Mouse (Mus musculus) heart, adult 10 weeks (tissue): ENCODE data around the gene Olfr493. TPM values are rescaled to one million over a fixed set of nuclear protein-coding genes. Genes with fewer than 3 reads are reported as not detected.

Experiments used
- polyA plus RNA-seq: library from polyadenylated mRNA; stranded (reverse); fragments of 350-450 nt; fragmentation: Illumina TruSeq; extraction: RNeasy Lipid Tissue Mini Kit (QIAGEN cat#74804); gene quantifications from one replicate; pipeline ENCODE4 v1.2.3, GENCODE M21; 2014; ENCODE audit warnings: low read depth, low replicate concordance

Olfr493 gene
- not detected for polyA plus RNA-seq

DNA sequence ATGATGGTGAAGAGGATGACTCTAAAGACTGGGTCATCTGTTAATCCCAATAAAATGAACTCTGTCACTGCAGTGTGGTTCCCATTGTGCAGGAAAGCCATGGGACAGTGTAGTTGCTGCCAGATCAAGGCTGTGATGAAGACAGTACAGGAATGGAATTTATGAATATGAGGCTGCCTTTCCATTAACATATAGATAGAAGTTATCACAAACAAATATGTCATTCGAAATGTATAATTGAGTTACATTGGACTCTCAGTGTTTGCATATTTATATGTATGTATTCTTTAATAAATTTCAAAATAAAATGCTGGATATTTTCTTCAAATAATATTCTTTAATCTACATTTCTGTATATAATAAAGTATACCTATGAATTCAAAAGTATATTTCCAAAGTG, at the start of gene Olfr493:
Gene Olfr493, minus strand, starts transcription at position 101 of the 400 bp plus-strand sequence.

DNA sequence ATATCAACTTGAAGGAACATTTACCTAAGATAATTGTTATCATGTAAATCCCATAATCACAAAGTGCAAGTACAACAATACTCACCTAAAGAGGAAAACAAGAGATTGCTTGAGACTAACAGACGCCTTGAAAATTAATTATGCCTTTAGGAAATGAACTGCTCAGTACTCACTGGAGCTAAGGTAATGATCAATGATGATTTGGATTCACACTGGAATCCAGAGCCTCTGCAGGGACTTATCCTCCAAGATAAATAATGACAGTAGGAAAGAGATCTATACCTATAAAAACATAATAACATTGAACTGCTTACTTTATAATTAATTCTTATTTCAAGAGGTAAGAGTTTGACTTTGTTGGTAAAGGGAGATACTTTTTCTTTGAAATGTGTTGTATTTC, 46.1 kb upstream of the Olfr493 start, which contains the start of gene Olfr495:
Gene Olfr495, plus strand, starts transcription at position 301 of the 400 bp plus-strand sequence.

DNA sequence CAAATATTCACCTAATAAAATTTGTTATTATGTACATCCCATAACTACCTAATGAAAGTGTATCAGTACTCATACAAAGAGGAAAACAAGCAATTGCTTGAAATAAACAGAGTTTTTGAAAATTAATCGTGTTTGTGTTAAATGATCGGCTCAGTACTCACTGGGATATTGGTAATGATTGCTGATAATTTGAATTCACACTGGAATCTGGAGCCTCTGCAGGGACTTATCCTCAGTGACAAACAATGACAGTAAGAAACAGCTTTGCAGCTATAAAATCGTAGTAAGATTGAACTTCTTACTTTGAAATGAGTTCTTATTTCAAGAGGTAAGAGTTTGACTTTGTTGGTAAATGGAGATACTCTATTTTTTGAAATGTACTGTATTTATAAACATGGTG, 18.3 kb upstream of the Olfr493 start, which contains the start of gene Olfr494:
Gene Olfr494, plus strand, starts transcription at position 301 of the 400 bp plus-strand sequence.

DNA sequence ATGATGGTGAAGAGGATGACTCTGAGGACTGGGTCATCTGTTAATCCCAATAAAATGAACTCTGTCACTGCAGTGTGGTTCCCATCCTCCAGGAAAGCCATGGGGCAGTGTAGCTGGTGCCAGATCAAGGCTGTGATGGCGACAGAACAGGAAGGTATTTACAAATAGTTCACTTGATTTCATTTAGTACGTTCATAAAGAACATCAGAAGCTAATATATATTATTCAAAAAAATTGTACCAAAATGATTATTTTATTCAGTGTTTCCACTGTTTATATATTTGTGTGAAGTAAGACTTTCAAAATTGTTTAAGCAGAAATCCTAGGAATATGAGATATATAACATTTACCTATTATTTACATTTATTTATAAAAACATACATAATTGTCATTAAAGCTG, 23.2 kb downstream of the Olfr493 start, which contains the start of gene Olfr492:
Gene Olfr492, minus strand, starts transcription at position 101 of the 400 bp plus-strand sequence.

DNA sequence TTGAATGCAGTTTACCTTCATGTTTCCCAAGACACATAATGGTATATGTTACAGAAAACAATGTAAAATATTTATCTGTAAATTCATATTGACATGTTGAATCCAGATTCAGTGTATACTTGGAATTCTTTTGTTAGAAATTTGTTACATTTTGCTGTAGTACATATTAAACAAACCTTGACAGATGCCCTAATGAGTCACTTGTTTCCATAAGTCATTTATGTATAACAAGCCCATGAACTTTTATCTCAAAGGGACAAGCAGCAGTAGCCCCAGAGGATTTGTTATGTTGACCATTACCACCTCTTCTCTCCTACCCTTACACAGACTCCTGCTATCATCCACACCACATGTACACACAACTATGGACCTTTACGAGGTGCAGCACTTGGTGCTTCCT, 33.6 kb downstream of the Olfr493 start, which contains the start of gene Olfr491:
Gene Olfr491, plus strand, starts transcription at position 301 of the 400 bp plus-strand sequence.

Other genes starting within 250 kb of the Olfr493 start
- gene Olfr482, start 249.4 kb downstream of the Olfr493 start, polyA plus RNA-seq, result not detected
- gene Olfr483, start 246.1 kb downstream of the Olfr493 start, polyA plus RNA-seq, result not detected
- gene Olfr484, start 219.5 kb downstream of the Olfr493 start, polyA plus RNA-seq, result not detected
- not detected for gene Olfr485, start 187.1 kb downstream of the Olfr493 start, polyA plus RNA-seq
- not detected for gene Olfr486, start 174.2 kb downstream of the Olfr493 start, polyA plus RNA-seq
- gene Olfr487, start 132.3 kb downstream of the Olfr493 start, polyA plus RNA-seq, result not detected
- not detected for gene Olfr488, start 88.6 kb downstream of the Olfr493 start, polyA plus RNA-seq
- gene Olfr490, start 58.0 kb downstream of the Olfr493 start, polyA plus RNA-seq, result not detected
- gene Olfr491, start 33.5 kb downstream of the Olfr493 start, polyA plus RNA-seq, result not detected
- not detected for gene Olfr492, start 23.3 kb downstream of the Olfr493 start, polyA plus RNA-seq
- gene Olfr494, start 18.4 kb upstream of the Olfr493 start, polyA plus RNA-seq, result not detected
- not detected for gene Olfr495, start 46.2 kb upstream of the Olfr493 start, polyA plus RNA-seq
- gene Olfr497, start 73.4 kb upstream of the Olfr493 start, polyA plus RNA-seq, result not detected
- not detected for gene Olfr498, start 118.3 kb upstream of the Olfr493 start, polyA plus RNA-seq
- gene Olfr502, start 178.1 kb upstream of the Olfr493 start, polyA plus RNA-seq, result not detected
- gene Olfr503, start 197.5 kb upstream of the Olfr493 start, polyA plus RNA-seq, result not detected
- gene Olfr504, start 218.8 kb upstream of the Olfr493 start, polyA plus RNA-seq, result not detected